Mouse (Mus musculus): Measurements from ENCODE around the gene Gpx3.
"Not testable (repeated sequence)": the region's sequence is repeated elsewhere in the genome, so short reads cannot be mapped to it uniquely, and the experiment has no call there.

Gene Gpx3

GRCm38 (mm10) chr11:54881051-54881474, 21.2 kb upstream of the Gpx3 start:
- DNase-seq, result no peak

DNA sequence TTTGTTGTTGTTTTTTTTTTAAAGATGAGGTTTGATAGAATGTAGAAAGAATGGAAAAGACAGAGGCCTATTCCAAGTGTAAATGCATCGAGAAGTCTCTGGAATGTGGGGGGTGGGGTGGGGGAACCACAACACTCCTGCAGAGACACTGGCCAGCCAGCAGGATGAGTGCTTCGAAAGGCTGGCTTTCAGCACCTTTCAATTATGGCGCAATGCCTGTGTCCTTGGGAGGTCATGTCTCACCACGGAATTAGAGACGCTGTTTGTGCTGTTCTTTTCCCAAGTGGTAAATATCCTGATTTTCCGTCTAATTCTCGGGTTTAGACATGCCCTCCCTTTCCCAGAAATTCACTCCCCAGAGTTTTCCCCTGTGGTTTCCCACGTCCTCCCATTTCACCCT, 19.6 kb upstream of the Gpx3 start:
- no peak for DNase-seq

GRCm38 (mm10) chr11:54884197-54884828, 17.9 kb upstream of the Gpx3 start:
- no peak for DNase-seq

GRCm38 (mm10) chr11:54884937-54885336, 17.3 kb upstream of the Gpx3 start:
- DNase-seq, result no peak

GRCm38 (mm10) chr11:54885406-54885805, 16.8 kb upstream of the Gpx3 start:
- DNase-seq, result no peak

DNA sequence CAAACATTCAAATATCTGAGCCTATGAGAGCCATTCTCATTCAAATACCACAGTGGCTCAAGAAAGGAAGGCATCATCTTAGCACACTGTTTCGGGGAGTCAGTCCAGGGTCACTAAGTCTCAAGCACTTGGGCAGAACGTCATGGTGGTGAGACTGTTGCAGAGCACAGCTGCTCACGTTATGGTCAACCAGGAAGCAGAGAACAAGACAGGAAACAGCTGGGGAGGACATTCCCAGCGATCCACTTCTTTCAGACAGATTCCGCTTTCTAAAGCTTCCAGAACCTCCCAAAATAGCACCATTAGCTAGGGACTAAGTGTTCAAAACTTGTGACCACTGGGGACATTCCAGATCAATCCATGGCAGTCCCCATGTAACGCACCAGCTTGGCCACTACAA, 14.3 kb upstream of the Gpx3 start:
- no peak for DNase-seq

- DNase-seq, result no peak
Measured at GRCm38 (mm10) chr11:54891341-54891740, 10.9 kb upstream of the Gpx3 start.

GRCm38 (mm10) chr11:54892091-54892490, 10.2 kb upstream of the Gpx3 start:
- no peak for DNase-seq

DNA sequence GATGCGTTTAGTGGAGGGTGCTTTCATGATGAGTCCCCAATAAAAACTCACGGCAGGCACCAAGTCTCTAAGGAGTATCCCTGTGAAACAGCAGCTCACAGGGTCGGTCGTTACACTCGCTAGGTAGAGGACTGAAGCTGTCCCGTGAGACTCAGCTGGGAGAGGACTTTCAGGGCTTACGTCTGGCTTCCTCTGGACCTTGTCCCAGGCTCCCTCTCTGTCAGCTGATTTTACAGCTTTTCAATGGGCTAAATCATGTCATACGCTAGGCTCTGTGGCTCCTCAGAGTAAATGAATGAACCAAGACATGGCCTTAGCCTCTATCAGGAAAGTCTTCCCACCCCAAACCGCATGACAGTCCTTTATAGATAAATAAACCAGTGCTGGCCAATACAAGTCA, 7.7 kb upstream of the Gpx3 start:
- no peak for DNase-seq

DNA sequence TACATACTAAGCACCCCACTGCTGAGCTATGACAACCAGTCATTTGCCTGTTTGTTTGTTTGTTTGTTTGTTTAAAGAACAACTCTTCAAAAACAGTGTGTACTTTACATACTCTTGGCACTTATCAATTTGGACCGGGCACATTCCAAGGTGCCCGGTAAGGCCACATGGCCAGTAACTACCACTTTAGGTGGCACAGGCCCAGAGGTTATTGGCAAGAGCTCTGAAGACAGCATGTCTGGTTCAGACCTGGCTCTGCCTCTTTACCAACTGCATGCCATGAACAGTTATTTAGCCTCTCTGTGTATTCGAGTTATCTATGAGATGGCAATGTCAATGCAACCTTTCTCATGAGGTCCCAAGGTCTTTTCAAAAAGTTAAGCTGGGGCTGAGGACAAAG, 5.6 kb upstream of the Gpx3 start:
- not testable (repeated sequence) for DNase-seq

- DNase-seq, result no peak
Measured at GRCm38 (mm10) chr11:54897470-54897869, 4.8 kb upstream of the Gpx3 start.

GRCm38 (mm10) chr11:54899657-54900056, 2.6 kb upstream of the Gpx3 start:
- no peak for DNase-seq

GRCm38 (mm10) chr11:54903339-54903738, 1.1 kb downstream of the Gpx3 start:
- no peak for DNase-seq

GRCm38 (mm10) chr11:54903940-54904706, 1.9 kb downstream of the Gpx3 start:
- no peak for DNase-seq

GRCm38 (mm10) chr11:54905086-54905485, 2.8 kb downstream of the Gpx3 start:
- no peak for DNase-seq

- DNase-seq, result no peak
Measured at GRCm38 (mm10) chr11:54905931-54906330, 3.7 kb downstream of the Gpx3 start.

DNA sequence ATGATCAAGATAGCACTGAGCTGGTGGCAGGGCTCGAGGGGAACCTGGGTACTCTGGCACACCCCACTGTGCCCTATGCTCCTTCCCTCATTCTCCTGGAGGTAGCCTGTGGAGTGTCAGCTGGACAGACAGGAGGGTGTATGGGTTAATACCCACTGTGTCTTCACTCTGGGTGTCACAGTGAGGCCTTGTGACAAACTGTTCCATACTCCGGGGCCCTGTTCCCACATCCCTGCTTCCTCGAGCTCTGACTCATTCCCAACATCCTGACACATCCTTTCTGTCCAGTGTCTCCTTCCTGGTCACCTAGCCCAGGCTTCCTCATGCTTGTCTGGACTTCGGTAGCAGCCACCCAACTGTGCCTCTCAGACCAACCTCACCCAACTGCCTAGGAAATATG, 4.2 kb downstream of the Gpx3 start:
- no peak for DNase-seq

- no peak for DNase-seq
Measured at GRCm38 (mm10) chr11:54907259-54907658, 5.0 kb downstream of the Gpx3 start.

DNA sequence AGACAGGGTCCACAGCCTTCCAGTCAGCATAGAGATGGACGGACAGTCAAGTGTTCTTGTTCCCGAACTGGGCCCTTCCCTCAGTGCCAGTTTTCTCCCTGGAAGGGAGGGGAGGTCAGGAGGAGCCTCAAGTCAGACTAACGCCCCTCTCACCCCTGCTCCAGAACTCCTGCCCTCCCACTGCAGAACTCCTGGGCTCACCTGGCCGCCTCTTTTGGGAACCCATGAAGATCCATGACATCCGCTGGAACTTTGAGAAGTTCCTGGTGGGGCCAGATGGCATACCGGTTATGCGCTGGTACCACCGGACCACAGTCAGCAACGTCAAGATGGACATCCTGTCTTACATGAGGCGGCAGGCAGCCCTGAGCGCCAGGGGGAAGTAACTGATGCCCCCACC, 7.0 kb downstream of the Gpx3 start:
- no peak for DNase-seq

DNA sequence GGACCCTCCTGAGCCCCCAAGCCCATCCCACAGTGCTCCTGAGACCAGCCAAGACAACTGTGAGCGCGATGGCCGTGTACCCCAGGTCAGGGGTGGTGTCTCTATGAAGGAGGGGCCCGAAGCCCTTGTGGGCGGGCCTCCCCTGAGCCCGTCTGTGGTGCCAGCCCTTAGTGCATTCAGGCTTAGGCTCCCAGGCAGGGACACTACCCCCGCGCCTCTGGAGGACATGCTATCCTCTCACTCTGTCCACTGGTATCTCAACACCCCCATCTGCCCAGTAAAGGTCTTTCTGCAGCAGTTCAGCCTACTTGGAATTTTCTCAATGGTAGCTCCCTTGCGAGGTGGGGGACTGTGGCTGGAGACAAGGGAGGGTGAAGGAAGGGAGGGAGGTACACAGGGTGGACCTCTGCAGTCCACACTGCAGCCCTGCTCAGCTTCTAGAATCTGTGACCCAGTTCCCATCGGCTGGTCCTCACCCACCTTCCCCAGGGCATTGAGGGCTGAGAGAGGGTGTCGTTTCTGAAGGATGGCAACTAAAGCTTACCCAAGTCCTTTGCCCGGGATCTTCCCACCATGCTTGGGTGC, 7.9 kb downstream of the Gpx3 start:
- DNase-seq, result no peak

DNA sequence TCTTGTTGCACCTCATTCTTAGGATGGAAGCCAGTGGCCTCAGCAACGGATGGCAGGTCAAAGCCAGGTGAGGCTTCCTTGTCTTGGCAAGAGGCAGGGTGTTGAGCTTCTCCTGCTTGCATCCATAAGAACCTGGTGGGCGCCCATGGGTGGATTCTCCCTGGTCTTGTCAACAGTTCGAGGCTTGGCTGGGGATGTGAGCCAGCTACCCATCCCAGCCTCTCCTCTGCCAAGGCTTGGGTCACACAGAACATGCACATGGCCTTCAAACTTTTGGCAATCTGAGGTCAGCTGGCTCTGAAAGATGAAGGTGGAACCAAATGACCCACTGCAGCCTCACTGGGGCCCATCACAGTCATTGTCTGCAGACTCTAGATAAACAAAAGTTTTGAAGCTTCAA, 8.9 kb downstream of the Gpx3 start:
- no peak for DNase-seq

DNA sequence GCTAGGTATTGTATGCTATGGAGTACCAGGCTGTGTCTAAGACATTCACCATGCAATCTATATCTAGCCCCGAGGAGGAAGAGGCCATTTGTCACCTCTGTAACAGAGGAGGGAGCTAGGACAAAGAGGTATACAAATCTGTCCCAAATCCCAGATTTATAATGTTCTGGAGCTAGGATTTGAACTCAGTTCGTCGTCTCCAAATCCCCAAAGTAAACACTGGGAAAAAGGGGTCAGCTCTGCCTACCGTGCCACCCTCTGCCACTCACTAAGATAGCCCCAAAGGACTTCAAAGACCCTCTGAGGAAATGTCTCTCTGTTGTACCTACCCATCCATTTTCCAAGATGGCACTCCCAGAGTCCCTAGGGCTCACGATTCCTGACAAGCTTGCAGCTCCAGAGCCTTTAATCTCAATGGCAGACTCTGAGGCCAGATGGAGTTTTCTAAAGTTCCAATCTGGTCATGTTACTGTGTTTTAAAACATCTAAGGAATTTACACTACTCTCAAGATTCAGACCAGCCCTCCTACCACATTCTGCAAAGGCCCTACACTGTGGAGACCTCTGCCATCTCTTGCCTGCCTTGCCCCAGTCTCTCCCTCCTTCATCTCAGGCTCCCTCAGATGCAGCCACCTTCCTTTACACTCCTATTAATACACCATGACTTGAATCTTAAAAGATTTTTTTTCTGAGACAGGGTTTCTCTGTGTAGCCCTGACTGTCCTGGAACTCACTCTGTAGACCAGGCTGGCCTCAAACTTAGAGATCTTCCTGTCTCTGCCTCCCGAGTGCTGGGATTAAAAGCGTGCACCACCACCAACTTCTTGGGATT, 9.6 kb downstream of the Gpx3 start:
- no peak for DNase-seq

Data from cerebellum, adult 18-20 months (tissue).